Mouse (Mus musculus): ENCODE data around the gene A230050P20Rik.

- TF ChIP-seq CTCF (IDR thresholded peaks at IDR 0.05; ENCODE audit: low read depth) (no peak), EP300 (optimal IDR thresholded peaks at IDR 0.05) (no peak)
Measured at GRCm38 (mm10) chr9:20890411-20890810, 22.0 kb downstream of the A230050P20Rik start.

Data from stomach, postnatal 0 days (tissue).